ENCODE assay signal across 14 mouse cellular contexts in the genomic region with DNA sequence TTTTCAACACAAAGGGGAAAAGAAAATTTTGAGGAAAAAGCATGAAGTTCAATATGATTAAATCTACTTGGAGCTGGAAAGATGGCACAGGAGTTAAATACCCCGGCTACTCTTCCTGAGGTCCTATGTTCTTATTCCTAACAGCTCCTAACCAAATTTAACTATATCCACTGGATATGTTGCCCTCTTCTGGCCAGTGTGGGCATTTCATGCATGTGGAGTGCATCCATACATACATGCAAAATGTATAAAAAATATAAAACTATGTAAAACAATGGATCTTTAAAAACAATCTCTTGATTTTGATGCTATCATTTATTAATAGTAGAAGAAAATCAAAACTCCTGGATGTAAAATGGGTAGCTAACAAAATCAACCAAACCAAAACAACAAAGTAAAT. TPM values are rescaled to one million over a fixed set of nuclear protein-coding genes. Genes with fewer than 3 reads are reported as not detected.
DNase-seq lines count a peak whose midpoint lies in the region; ATAC-seq and TF ChIP-seq lines count a peak whose summit lies in the region.
"Had no signal": no experiment of that assay in that cellular context is flagged by ENCODE, and none has a peak within 500 bp of the region (broad histone marks: within the 10 kb centered on the region; RNA-seq: fewer than 3 reads in every experiment).

No protein-coding gene starts in this region.

- intact Hi-C loops in heart, postnatal 36 days (cut with DNase I): no loop called here

- no peak for ATAC-seq in Patski
- no peak for ATAC-seq in embryonic facial prominence, embryonic 11.5 days (replicated peaks; ENCODE audit: insufficient number of reproducible peaks, low FRiP score, low TSS enrichment, low read depth)
- ATAC-seq in liver, embryonic 12.5 days: no peak

- CTCF ChIA-PET in Patski (lab: Charles Lee): interaction anchor here (1.3 kb wide), 1 partner anchor 1505 kb away, joined by 4 read pairs; no protein-coding TSS in a partner anchor

- H3K27ac ChIP-seq in kidney, adult 2 months (ENCODE audit: insufficient read depth, low read depth, low read length): no peak overlapping the region
- H3K27ac ChIP-seq in embryonic facial prominence, embryonic 11.5 days (replicated peaks; ENCODE audit: low read depth, low read length): no peak overlapping the region
- no peak overlapping the region for H3K27ac ChIP-seq in liver, embryonic 12.5 days
- H3K27ac ChIP-seq: heart, embryonic 10.5 days had no signal

- 88% methylated on average over 1 of the region's 1 CpGs for WGBS in kidney, adult 2 months
- 88% methylated on average over 1 of the region's 1 CpGs for WGBS in embryonic facial prominence, embryonic 11.5 days
- WGBS in liver, embryonic 12.5 days (ENCODE audit: insufficient replicate concordance): 74% methylated on average over 1 of the region's 1 CpGs

- peak; percentile 4 for DNase-seq in kidney, adult 9 months
- DNase-seq in kidney, adult 2 months: no peak
- peak; percentile 3 for DNase-seq in lung, postnatal 36 days
- no peak for DNase-seq in lung, postnatal 14 days
- DNase-seq in Patski (ENCODE audit: low read depth, low spot score): no peak
- DNase-seq in embryonic facial prominence, embryonic 11.5 days (ENCODE audit: low spot score): peak; percentile 26
- no peak for DNase-seq in heart, postnatal 36 days
- DNase-seq: cerebellum, postnatal 36 days; layer of hippocampus, adult 9-11 months had no signal

- no peak for TF ChIP-seq POLR2A in kidney, adult 2 months (IDR thresholded peaks at IDR 0.05; ENCODE audit: low read depth, low read length)

- no peaks in the 10 kb centered on the region for H3K9me3 ChIP-seq in embryonic facial prominence, embryonic 11.5 days (replicated peaks; ENCODE audit: control insufficient read depth, low read length)
- no peaks in the 10 kb centered on the region for H3K9me3 ChIP-seq in liver, embryonic 12.5 days (replicated peaks)
- H3K9me3 ChIP-seq: heart, embryonic 10.5 days had no signal

- no peak overlapping the region for H3K4me3 ChIP-seq in kidney, adult 2 months (ENCODE audit: insufficient read depth, low read depth, low read length)
- H3K4me3 ChIP-seq in embryonic facial prominence, embryonic 11.5 days (ENCODE audit: low read depth, low read length): no peak overlapping the region
- H3K4me3 ChIP-seq in liver, embryonic 12.5 days: no peak overlapping the region
- H3K4me3 ChIP-seq: erythroblast, embryonic 14.5 days; heart, embryonic 10.5 days had no signal

- POLR2A ChIA-PET in Patski (lab: Charles Lee): interaction anchor here (0.5 kb wide), 1 partner anchor 1501 kb away, joined by 3 read pairs; no protein-coding TSS in a partner anchor

- no peaks in the 10 kb centered on the region for H3K4me1 ChIP-seq in kidney, adult 2 months (ENCODE audit: control insufficient read depth, insufficient read depth, low read length)
- H3K4me1 ChIP-seq in embryonic facial prominence, embryonic 11.5 days (ENCODE audit: control insufficient read depth, insufficient read depth, low read length): no peaks in the 10 kb centered on the region
- no peaks in the 10 kb centered on the region for H3K4me1 ChIP-seq in liver, embryonic 12.5 days
- H3K4me1 ChIP-seq: heart, embryonic 10.5 days had no signal

- no peak overlapping the region for H3K4me2 ChIP-seq in embryonic facial prominence, embryonic 11.5 days (ENCODE audit: low read depth, low read length)
- H3K4me2 ChIP-seq in liver, embryonic 12.5 days: no peak overlapping the region

- H3K9ac ChIP-seq in embryonic facial prominence, embryonic 11.5 days (replicated peaks; ENCODE audit: low read length): no peak overlapping the region
- H3K9ac ChIP-seq in liver, embryonic 12.5 days: no peak overlapping the region

- no peaks in the 10 kb centered on the region for H3K27me3 ChIP-seq in kidney, adult 2 months (replicated peaks; ENCODE audit: control insufficient read depth, insufficient read depth, low read length)
- H3K27me3 ChIP-seq in Patski: peaks cover 7% of the 10 kb centered on the region
- no peaks in the 10 kb centered on the region for H3K27me3 ChIP-seq in embryonic facial prominence, embryonic 11.5 days (ENCODE audit: control insufficient read depth, insufficient read depth, low read length)
- no peaks in the 10 kb centered on the region for H3K27me3 ChIP-seq in liver, embryonic 12.5 days (replicated peaks)

- H3K36me3 ChIP-seq in kidney, adult 2 months (ENCODE audit: control insufficient read depth, insufficient read depth, low read length): no peaks in the 10 kb centered on the region
- H3K36me3 ChIP-seq in embryonic facial prominence, embryonic 11.5 days (replicated peaks; ENCODE audit: control insufficient read depth, insufficient read depth, low read depth, low read length): no peaks in the 10 kb centered on the region
- H3K36me3 ChIP-seq in liver, embryonic 12.5 days: no peaks in the 10 kb centered on the region
- H3K36me3 ChIP-seq: heart, embryonic 10.5 days had no signal

- TF ChIP-seq CTCF in kidney, adult 2 months (conservative IDR thresholded peaks at IDR 0.05; ENCODE audit: insufficient read depth, insufficient read length, low read depth, low read length): no peak
- TF ChIP-seq CTCF in Patski (IDR thresholded peaks at IDR 0.05): peak; percentile 51

- in situ Hi-C loops in Patski (cut with MboI; ENCODE audit: low pct_unique_long_range_greater_than_20kb): loop anchor here (10.0 kb wide), 1 partner anchor 1504 kb away; no protein-coding TSS in a partner anchor

RNA-seq across cellular contexts. Expression of a gene that starts 52.1 kb away (rescaled TPM):
- polyA plus RNA-seq in kidney, adult 2 months (2012; rRNA removed): 0.64 and 0.91 TPM in 2 replicates
- polyA plus RNA-seq in Patski (2021): 1.7 TPM
- 0.24 and 0.29 TPM in 2 replicates for polyA plus RNA-seq in embryonic facial prominence, embryonic 11.5 days (2014; fragmentation: Nextera tagmentation; extraction: Ambion mirVana)
- under 1 TPM; 0.08 to 0.22 TPM for total RNA-seq in heart, postnatal 36 days (2021)
- 0.01 TPM in 1 of 2 replicates, not detected in the other for polyA plus RNA-seq in liver, embryonic 12.5 days (2016; fragmentation: Nextera tagmentation; extraction: Ambion mirVana)
- total RNA-seq: megakaryocyte progenitor cell, adult 5-6 weeks had no signal
- polyA plus RNA-seq: erythroblast, embryonic 14.5 days; liver, adult 2 months had no signal

Comparison
In these comparisons a context has a peak if more than half of its experiments do, and no peak if none do; other contexts are left out.
1. DNase-seq: peak in kidney, adult 9 months (single experiment), lung, postnatal 36 days (single experiment) and embryonic facial prominence, embryonic 11.5 days (single experiment); none in kidney, adult 2 months (single experiment), lung, postnatal 14 days (single experiment), Patski (single experiment) and heart, postnatal 36 days (0 of 2).